Mouse (Mus musculus): ENCODE measurements around the gene Inpp4a.

Gene Inpp4a

GRCm38 (mm10) chr1:37379536-37379935 lies 79.9 kb downstream of the Inpp4a start:
- CTCF ChIA-PET, result no interaction called here
- POLR2A ChIA-PET, result no interaction called here

GRCm38 (mm10) chr1:37380913-37381312 lies 81.2 kb downstream of the Inpp4a start:
- CTCF ChIA-PET, result interaction anchor here in 1 of 4 experiments (1.0 kb wide), 1 partner anchor 131 kb away, joined by 4 read pairs; no protein-coding TSS in a partner anchor
- POLR2A ChIA-PET, result no interaction called here

- POLR2A ChIA-PET, result no interaction called here
Measured at GRCm38 (mm10) chr1:37384304-37384703, 84.6 kb downstream of the Inpp4a start.

GRCm38 (mm10) chr1:37386448-37386971 lies 86.8 kb downstream of the Inpp4a start:
- ChIA-PET POLR2A (interaction anchor here in 1 of 4 experiments (0.8 kb wide), 1 partner anchor 12 kb away, joined by 3 read pairs; no protein-coding TSS in a partner anchor), CTCF (no interaction called here)

More at GRCm38 (mm10) chr1:37384304-37384703, 84.6 kb downstream of the Inpp4a start:
- CTCF ChIA-PET, result interaction anchor here in 1 of 4 experiments (0.8 to 1.1 kb wide), 2 partner anchors 17 to 126 kb away, joined by 3 to 4 read pairs; no protein-coding TSS in a partner anchor

- ChIA-PET CTCF (interaction anchor here in 1 of 4 experiments (1.4 kb wide), 1 partner anchor 9 kb away, joined by 3 read pairs; no protein-coding TSS in a partner anchor), POLR2A (interaction anchor here in 1 of 4 experiments (1.2 kb wide), 1 partner anchor 15 kb away, joined by 3 read pairs; no protein-coding TSS in a partner anchor)
Measured at GRCm38 (mm10) chr1:37393174-37393573, 93.5 kb downstream of the Inpp4a start.

GRCm38 (mm10) chr1:37396481-37396880 lies 96.8 kb downstream of the Inpp4a start:
- ChIA-PET POLR2A (no interaction called here), CTCF (interaction anchor here in 1 of 4 experiments (0.7 kb wide), 1 partner anchor 243 kb away, joined by 3 read pairs; no protein-coding TSS in a partner anchor)

- CTCF ChIA-PET, result interaction anchor here in 3 of 4 experiments (0.5 to 1.1 kb wide), 3 partner anchors 20 to 688 kb away, joined by 3 read pairs; no protein-coding TSS in a partner anchor
- POLR2A ChIA-PET, result interaction anchor here in 2 of 4 experiments (0.7 to 2.0 kb wide), 2 partner anchors 31 to 601 kb away, joined by 3 to 4 read pairs; partner anchors contain the start of genes Coa5 (in 1 of the 2) and Unc50 (in 1 of the 2)
Measured at GRCm38 (mm10) chr1:37398961-37399360, 99.3 kb downstream of the Inpp4a start.

- CTCF ChIA-PET, result interaction anchor here in 3 of 4 experiments (0.6 to 1.3 kb wide), 6 partner anchors 12 to 1875 kb away, joined by 3 to 7 read pairs (median 4); no protein-coding TSS in a partner anchor
Measured at GRCm38 (mm10) chr1:37399734-37400133, 100.1 kb downstream of the Inpp4a start.

GRCm38 (mm10) chr1:37401687-37402086 lies 102.0 kb downstream of the Inpp4a start:
- CTCF ChIA-PET, result interaction anchor here (0.5 to 2.3 kb wide), 30 partner anchors 8 to 655 kb away, joined by 3 to 13 read pairs (median 4); partner anchors contain the start of gene Coa5 (in 1 of the 4)

More at GRCm38 (mm10) chr1:37399734-37400133, 100.1 kb downstream of the Inpp4a start:
- POLR2A ChIA-PET, result interaction anchor here in 2 of 4 experiments (0.5 to 0.6 kb wide), 3 partner anchors 295 to 552 kb away, joined by 3 read pairs; no protein-coding TSS in a partner anchor

GRCm38 (mm10) chr1:37405137-37405536 lies 105.5 kb downstream of the Inpp4a start:
- ChIA-PET POLR2A (no interaction called here), CTCF (interaction anchor here in 1 of 4 experiments (0.6 to 0.8 kb wide), 2 partner anchors 10 to 428 kb away, joined by 3 read pairs; no protein-coding TSS in a partner anchor)

More at GRCm38 (mm10) chr1:37401687-37402086, 102.0 kb downstream of the Inpp4a start:
- POLR2A ChIA-PET, result interaction anchor here in 2 of 4 experiments (0.8 to 2.2 kb wide), 3 partner anchors 23 to 28 kb away, joined by 3 to 8 read pairs (median 6); partner anchors contain the start of genes Coa5 (in 2 of the 2) and Unc50 (in 2 of the 2)

- ChIA-PET POLR2A (no interaction called here), CTCF (interaction anchor here in 2 of 4 experiments (1.0 to 1.6 kb wide), 2 partner anchors 12 kb away, joined by 3 to 4 read pairs; no protein-coding TSS in a partner anchor)
Measured at GRCm38 (mm10) chr1:37407228-37407627, 107.6 kb downstream of the Inpp4a start.

- CTCF ChIA-PET, result interaction anchor here in 2 of 4 experiments (1.1 to 4.1 kb wide), 3 partner anchors 11 to 228 kb away, joined by 4 to 17 read pairs (median 5); no protein-coding TSS in a partner anchor
- POLR2A ChIA-PET, result interaction anchor here in 2 of 4 experiments (0.9 to 2.3 kb wide), 3 partner anchors 15 to 22 kb away, joined by 3 to 10 read pairs (median 6); partner anchors contain the start of genes Coa5 (in 2 of the 2) and Unc50 (in 2 of the 2)
Measured at GRCm38 (mm10) chr1:37408059-37408458, 108.4 kb downstream of the Inpp4a start.

- CTCF ChIA-PET, result interaction anchor here in 2 of 4 experiments (0.7 to 4.1 kb wide), 5 partner anchors 11 to 227 kb away, joined by 3 to 17 read pairs (median 5); no protein-coding TSS in a partner anchor
- POLR2A ChIA-PET, result interaction anchor here in 3 of 4 experiments (0.6 to 2.3 kb wide), 5 partner anchors 10 to 689 kb away, joined by 3 to 10 read pairs (median 5); partner anchors contain the start of genes Coa5 (in 2 of the 3) and Unc50 (in 2 of the 3)
Measured at GRCm38 (mm10) chr1:37408678-37409077, 109.0 kb downstream of the Inpp4a start.

- ChIA-PET POLR2A (interaction anchor here (0.6 to 2.3 kb wide), 7 partner anchors 9 to 688 kb away, joined by 3 to 10 read pairs (median 4); partner anchors contain the start of genes Coa5 (in 3 of the 4) and Unc50 (in 3 of the 4)), CTCF (interaction anchor here in 3 of 4 experiments (0.5 to 4.1 kb wide), 7 partner anchors 8 to 899 kb away, joined by 3 to 17 read pairs (median 3); no protein-coding TSS in a partner anchor)
Measured at GRCm38 (mm10) chr1:37409647-37410046, 110.0 kb downstream of the Inpp4a start.

- ChIA-PET CTCF (interaction anchor here in 1 of 4 experiments (1.0 kb wide), 1 partner anchor 10 kb away, joined by 3 read pairs; no protein-coding TSS in a partner anchor), POLR2A (interaction anchor here in 1 of 4 experiments (1.2 kb wide), 1 partner anchor 14 kb away, joined by 5 read pairs; the partner anchor contains the start of genes Coa5 and Unc50)
Measured at GRCm38 (mm10) chr1:37415394-37415793, 115.7 kb downstream of the Inpp4a start.

GRCm38 (mm10) chr1:37419420-37419819 lies 119.8 kb downstream of the Inpp4a start:
- ChIA-PET POLR2A (interaction anchor here (0.6 to 4.5 kb wide), 8 partner anchors 8 to 298 kb away, joined by 3 to 27 read pairs (median 6); partner anchors contain the start of genes Coa5 (in 4 of the 4) and Unc50 (in 4 of the 4)), CTCF (interaction anchor here (0.5 to 2.4 kb wide), 41 partner anchors 9 to 872 kb away, joined by 3 to 30 read pairs (median 3); partner anchors contain the start of genes Coa5 (in 3 of the 4), Unc50 (in 3 of the 4) and Ankrd39 (in 1 of the 4))

GRCm38 (mm10) chr1:37427144-37427875 lies 127.6 kb downstream of the Inpp4a start:
- ChIA-PET POLR2A (interaction anchor here in 3 of 4 experiments (0.5 to 1.5 kb wide), 4 partner anchors 8 to 73 kb away, joined by 3 read pairs; no protein-coding TSS in a partner anchor), CTCF (interaction anchor here in 3 of 4 experiments (0.5 to 4.1 kb wide), 5 partner anchors 7 to 209 kb away, joined by 3 to 30 read pairs (median 4); no protein-coding TSS in a partner anchor)

All from embryonic stem cell, embryonic (primary cell).